Mouse (Mus musculus): ENCODE results near the gene Pcsk6. TPM values are rescaled to one million over a fixed set of nuclear protein-coding genes. Genes with fewer than 3 reads are reported as not detected.

Pcsk6 gene
- polyA plus RNA-seq, 1 experiment = 0.06 TPM

GRCm38 (mm10) chr7:65873902-65874301, 12.4 kb downstream of the Pcsk6 start:
- Histone ChIP-seq H3K4me3 (ENCODE audit: insufficient read depth, poor library complexity, severe bottlenecking) (no peak overlapping the region), H3K79me3 (ENCODE audit: low read depth) (no peaks in the 10 kb centered on the region), H3K27me3 (ENCODE audit: control insufficient read depth, insufficient read depth, insufficient read length) (peaks cover 41% of the 10 kb centered on the region), H3ac (ENCODE audit: control insufficient read depth, insufficient read length, low read depth) (no peak overlapping the region), H3K79me2 (ENCODE audit: control insufficient read depth, insufficient read depth) (no peaks in the 10 kb centered on the region), H3K36me3 (ENCODE audit: control insufficient read depth, insufficient read depth) (no peaks in the 10 kb centered on the region)
- TF ChIP-seq FOSL1 (IDR thresholded peaks at IDR 0.05; ENCODE audit: insufficient read depth, low read length, poor library complexity, severe bottlenecking) (no peak), MYOG (IDR thresholded peaks at IDR 0.05; ENCODE audit: control insufficient read depth, extremely low read depth, insufficient read length) (no peak), USF1 (IDR thresholded peaks at IDR 0.05; ENCODE audit: low read depth) (no peak), CEBPB (IDR thresholded peaks at IDR 0.05; ENCODE audit: low read depth) (no peak), CTCF (IDR thresholded peaks at IDR 0.05; ENCODE audit: control insufficient read depth, insufficient read depth, insufficient read length) (no peak), MYOD1 (IDR thresholded peaks at IDR 0.05; ENCODE audit: control insufficient read depth, insufficient read length, low read depth) (no peak), MAX (IDR thresholded peaks at IDR 0.05) (no peak)

GRCm38 (mm10) chr7:65876596-65876995, 15.1 kb downstream of the Pcsk6 start:
- Histone ChIP-seq H3K79me3 (ENCODE audit: low read depth) (no peaks in the 10 kb centered on the region), H3K27me3 (ENCODE audit: control insufficient read depth, insufficient read depth, insufficient read length) (peaks cover 26% of the 10 kb centered on the region), H3K79me2 (ENCODE audit: control insufficient read depth, insufficient read depth) (no peaks in the 10 kb centered on the region), H3K36me3 (ENCODE audit: control insufficient read depth, insufficient read depth) (no peaks in the 10 kb centered on the region), H3ac (ENCODE audit: control insufficient read depth, insufficient read length, low read depth) (no peak overlapping the region), H3K4me3 (ENCODE audit: insufficient read depth, poor library complexity, severe bottlenecking) (no peak overlapping the region)
- no peak for TF ChIP-seq MYOD1 (IDR thresholded peaks at IDR 0.05; ENCODE audit: control insufficient read depth, insufficient read length, low read depth)

DNA sequence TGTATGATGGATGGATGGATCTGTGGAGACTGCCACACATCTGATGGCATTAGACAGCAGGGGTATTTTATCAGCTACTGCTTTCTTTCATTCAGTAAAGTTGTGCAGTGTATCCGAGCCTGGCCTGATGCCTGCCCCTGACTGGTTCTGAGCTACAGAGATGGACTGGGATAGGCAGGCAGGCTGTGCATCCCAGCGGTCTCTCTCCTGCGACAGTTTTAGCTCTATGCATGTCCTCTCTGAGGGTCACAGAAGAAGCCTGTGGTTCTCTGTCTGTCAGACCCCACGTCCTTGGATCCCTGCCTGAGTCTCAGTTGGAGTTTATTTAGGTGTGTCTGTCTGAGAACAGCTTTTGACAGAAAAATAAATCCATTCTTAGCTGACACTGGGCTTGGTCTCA, 16.7 kb downstream of the Pcsk6 start:
- Histone ChIP-seq H3ac (ENCODE audit: control insufficient read depth, insufficient read length, low read depth) (no peak overlapping the region), H3K79me3 (ENCODE audit: low read depth) (no peaks in the 10 kb centered on the region), H3K36me3 (ENCODE audit: control insufficient read depth, insufficient read depth) (no peaks in the 10 kb centered on the region), H3K4me3 (ENCODE audit: insufficient read depth, poor library complexity, severe bottlenecking) (no peak overlapping the region), H3K79me2 (ENCODE audit: control insufficient read depth, insufficient read depth) (no peaks in the 10 kb centered on the region), H3K27me3 (ENCODE audit: control insufficient read depth, insufficient read depth, insufficient read length) (peaks cover 26% of the 10 kb centered on the region)
- TF ChIP-seq MYOD1 (IDR thresholded peaks at IDR 0.05; ENCODE audit: control insufficient read depth, insufficient read length, low read depth) = no peak
- no peak for TF ChIP-seq FOSL1 (IDR thresholded peaks at IDR 0.05; ENCODE audit: insufficient read depth, low read length, poor library complexity, severe bottlenecking)
- TF ChIP-seq MYOG (IDR thresholded peaks at IDR 0.05; ENCODE audit: control insufficient read depth, extremely low read depth, insufficient read length) = no peak

GRCm38 (mm10) chr7:65879330-65879729, 17.8 kb downstream of the Pcsk6 start:
- H3K4me3 ChIP-seq (ENCODE audit: insufficient read depth, poor library complexity, severe bottlenecking) = no peak overlapping the region
- H3K27me3 ChIP-seq (ENCODE audit: control insufficient read depth, insufficient read depth, insufficient read length) = peaks cover 28% of the 10 kb centered on the region
- TF ChIP-seq CEBPB (IDR thresholded peaks at IDR 0.05; ENCODE audit: low read depth) (no peak), FOSL1 (IDR thresholded peaks at IDR 0.05; ENCODE audit: insufficient read depth, low read length, poor library complexity, severe bottlenecking) (no peak), USF1 (IDR thresholded peaks at IDR 0.05; ENCODE audit: low read depth) (no peak), CTCF (IDR thresholded peaks at IDR 0.05; ENCODE audit: control insufficient read depth, insufficient read depth, insufficient read length) (no peak), MYOG (IDR thresholded peaks at IDR 0.05; ENCODE audit: control insufficient read depth, extremely low read depth, insufficient read length) (no peak), MYOD1 (IDR thresholded peaks at IDR 0.05; ENCODE audit: control insufficient read depth, insufficient read length, low read depth) (no peak), MAX (IDR thresholded peaks at IDR 0.05) (no peak)
- H3K79me3 ChIP-seq (ENCODE audit: low read depth) = no peaks in the 10 kb centered on the region
- H3K79me2 ChIP-seq (ENCODE audit: control insufficient read depth, insufficient read depth) = no peaks in the 10 kb centered on the region
- no peak overlapping the region for H3ac ChIP-seq (ENCODE audit: control insufficient read depth, insufficient read length, low read depth)
- H3K36me3 ChIP-seq (ENCODE audit: control insufficient read depth, insufficient read depth) = no peaks in the 10 kb centered on the region

DNA sequence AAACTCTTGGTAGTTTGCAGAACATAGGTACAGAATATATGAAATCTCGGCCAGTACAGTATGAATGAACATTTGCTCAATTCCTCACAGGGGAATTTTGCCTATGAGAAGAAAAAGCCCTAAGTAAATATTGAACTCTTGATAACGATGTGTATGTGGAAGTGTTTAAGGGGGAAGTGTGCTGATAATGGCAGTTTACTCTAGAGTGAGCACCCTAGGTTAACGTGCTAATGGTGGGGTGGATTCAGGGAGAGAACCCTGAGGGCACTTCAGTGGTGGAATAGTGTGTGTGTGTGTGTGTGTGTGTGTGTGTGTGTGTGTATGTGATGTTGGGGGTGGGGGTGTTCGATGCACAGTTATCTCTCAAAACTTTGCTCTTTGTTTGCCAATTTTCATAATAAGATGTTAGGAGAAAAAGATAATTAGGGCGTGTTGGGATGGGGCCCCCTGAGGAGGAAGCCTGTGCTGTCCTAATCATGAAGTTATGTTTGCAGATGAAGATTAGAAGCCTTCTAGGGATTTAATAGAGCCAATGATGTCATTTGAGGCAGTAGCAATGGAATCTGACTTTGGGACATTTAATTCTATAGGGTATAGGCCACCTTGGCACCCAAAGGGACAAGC, 19.2 kb downstream of the Pcsk6 start:
- Histone ChIP-seq H3K79me3 (ENCODE audit: low read depth) (no peaks in the 10 kb centered on the region), H3K36me3 (ENCODE audit: control insufficient read depth, insufficient read depth) (no peaks in the 10 kb centered on the region), H3K27me3 (ENCODE audit: control insufficient read depth, insufficient read depth, insufficient read length) (peaks cover 38% of the 10 kb centered on the region), H3ac (ENCODE audit: control insufficient read depth, insufficient read length, low read depth) (no peak overlapping the region), H3K4me3 (ENCODE audit: insufficient read depth, poor library complexity, severe bottlenecking) (no peak overlapping the region), H3K79me2 (ENCODE audit: control insufficient read depth, insufficient read depth) (no peaks in the 10 kb centered on the region)
- TF ChIP-seq MYOG (IDR thresholded peaks at IDR 0.05; ENCODE audit: control insufficient read depth, extremely low read depth, insufficient read length) = no peak
- no peak for TF ChIP-seq CEBPB (IDR thresholded peaks at IDR 0.05; ENCODE audit: low read depth)
- no peak for TF ChIP-seq FOSL1 (IDR thresholded peaks at IDR 0.05; ENCODE audit: insufficient read depth, low read length, poor library complexity, severe bottlenecking)
- TF ChIP-seq CTCF (IDR thresholded peaks at IDR 0.05; ENCODE audit: control insufficient read depth, insufficient read depth, insufficient read length) = no peak
- no peak for TF ChIP-seq MAX (IDR thresholded peaks at IDR 0.05)
- TF ChIP-seq MYOD1 (IDR thresholded peaks at IDR 0.05; ENCODE audit: control insufficient read depth, insufficient read length, low read depth) = no peak
- TF ChIP-seq USF1 (IDR thresholded peaks at IDR 0.05; ENCODE audit: low read depth) = no peak

DNA sequence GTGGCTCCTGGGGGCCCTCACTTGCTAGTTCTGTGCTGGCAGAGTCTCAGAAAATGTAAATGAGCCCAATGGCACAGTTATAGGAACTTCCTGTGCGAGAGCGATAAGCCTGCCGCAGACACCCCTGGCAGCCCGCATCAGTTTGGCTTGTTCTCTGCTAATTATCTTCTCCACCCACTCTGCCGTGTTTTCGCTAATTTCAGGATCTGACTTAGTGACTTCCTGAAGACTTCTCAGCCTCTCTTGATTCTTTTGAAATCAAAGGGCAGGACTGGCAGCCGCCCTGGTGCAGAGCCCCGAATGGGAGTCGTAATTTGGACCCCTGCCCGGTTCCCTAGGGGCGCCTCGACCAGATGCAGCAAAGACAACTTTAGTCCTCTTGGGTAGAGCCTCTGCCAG, 19.8 kb downstream of the Pcsk6 start:
- H3K79me2 ChIP-seq (ENCODE audit: control insufficient read depth, insufficient read depth) = no peaks in the 10 kb centered on the region
- no peaks in the 10 kb centered on the region for H3K36me3 ChIP-seq (ENCODE audit: control insufficient read depth, insufficient read depth)
- peaks cover 42% of the 10 kb centered on the region for H3K27me3 ChIP-seq (ENCODE audit: control insufficient read depth, insufficient read depth, insufficient read length)
- H3K79me3 ChIP-seq (ENCODE audit: low read depth) = no peaks in the 10 kb centered on the region
- TF ChIP-seq CTCF (IDR thresholded peaks at IDR 0.05; ENCODE audit: control insufficient read depth, insufficient read depth, insufficient read length) = no peak
- TF ChIP-seq FOSL1 (IDR thresholded peaks at IDR 0.05; ENCODE audit: insufficient read depth, low read length, poor library complexity, severe bottlenecking) = no peak
- no peak for TF ChIP-seq CEBPB (IDR thresholded peaks at IDR 0.05; ENCODE audit: low read depth)
- no peak for TF ChIP-seq USF1 (IDR thresholded peaks at IDR 0.05; ENCODE audit: low read depth)
- no peak for TF ChIP-seq MAX (IDR thresholded peaks at IDR 0.05)
- no peak for TF ChIP-seq MYOD1 (IDR thresholded peaks at IDR 0.05; ENCODE audit: control insufficient read depth, insufficient read length, low read depth)
- no peak for TF ChIP-seq MYOG (IDR thresholded peaks at IDR 0.05; ENCODE audit: control insufficient read depth, extremely low read depth, insufficient read length)
- H3ac ChIP-seq (ENCODE audit: control insufficient read depth, insufficient read length, low read depth) = no peak overlapping the region
- H3K4me3 ChIP-seq (ENCODE audit: insufficient read depth, poor library complexity, severe bottlenecking) = no peak overlapping the region
